Mouse (Mus musculus): ENCODE results near the gene Polr3a.
"Not testable (repeated sequence)": the region's sequence is repeated elsewhere in the genome, so short reads cannot be mapped to it uniquely, and the experiment has no call there.

Gene Polr3a

DNA sequence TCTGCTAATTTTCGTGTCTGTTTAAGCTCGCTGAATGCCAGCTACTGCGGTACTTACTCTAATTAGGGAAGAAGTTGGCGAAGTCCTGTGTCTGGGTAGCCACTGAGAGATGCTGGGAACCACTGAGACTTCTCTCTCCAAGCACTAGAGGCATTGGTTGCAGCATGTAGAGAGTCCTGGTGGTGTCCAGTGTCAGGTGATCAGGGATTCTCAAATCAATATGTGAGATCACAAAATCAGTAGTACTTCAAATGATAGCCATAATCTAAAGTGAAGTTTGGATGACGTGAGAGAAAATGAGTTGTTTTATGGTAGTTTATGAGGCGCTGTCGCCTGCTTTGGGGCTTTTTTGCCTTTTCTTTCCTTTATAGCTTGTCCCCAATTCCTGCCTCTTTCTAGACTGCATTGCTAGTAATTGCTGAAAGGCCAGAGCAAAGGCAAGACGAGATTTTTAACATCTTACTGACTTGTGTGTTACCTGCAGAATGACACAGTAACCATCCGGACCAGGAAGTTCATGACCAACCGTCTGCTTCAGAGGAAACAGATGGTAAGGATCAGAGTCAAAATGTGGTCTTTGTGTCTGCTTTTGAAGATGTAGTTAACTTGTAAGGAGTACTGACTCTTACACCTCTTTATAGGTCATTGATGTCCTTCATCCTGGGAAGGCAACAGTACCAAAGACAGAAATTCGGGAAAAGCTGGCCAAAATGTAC, 4.6 kb upstream of the Polr3a start:
- no peak for DNase-seq

DNA sequence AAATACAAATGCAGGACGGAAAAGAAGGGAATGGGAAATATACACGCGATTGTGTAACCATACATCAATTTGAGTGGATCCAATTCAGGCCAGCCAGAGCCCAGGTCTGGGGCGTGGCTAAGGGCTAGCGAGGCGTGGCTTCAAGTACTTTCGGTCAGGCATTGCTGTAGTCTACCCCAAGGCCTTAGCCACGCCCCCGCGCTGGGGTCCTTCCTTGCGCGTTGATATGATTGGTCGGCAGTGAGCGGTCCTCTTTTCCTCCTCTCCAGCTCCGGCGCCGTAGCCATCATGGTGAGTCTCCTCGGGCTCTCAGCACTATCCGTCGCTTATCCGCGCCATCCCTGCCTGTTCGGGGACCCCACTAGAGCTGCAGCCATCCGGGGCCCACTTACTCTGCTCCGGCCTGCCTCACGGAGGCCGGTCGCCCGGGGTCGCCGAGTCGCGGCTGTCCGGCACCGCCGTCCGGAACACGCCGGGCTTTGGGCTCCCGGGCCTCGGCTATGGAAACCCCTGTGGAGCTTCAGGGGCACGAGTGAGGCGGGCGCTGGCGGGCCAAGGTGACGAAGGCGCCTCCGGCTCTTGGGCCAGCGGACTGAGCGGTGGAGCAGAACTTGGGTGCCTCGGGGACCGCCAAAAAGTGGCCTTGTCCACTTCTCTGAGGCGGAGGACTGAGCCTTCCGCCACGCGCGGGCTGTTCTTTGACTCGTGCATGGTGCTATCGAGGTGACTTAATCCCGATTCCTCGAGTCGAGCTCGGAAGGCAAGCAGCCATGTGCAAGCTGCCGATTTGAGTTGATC, 3.8 kb upstream of the Polr3a start:
- peak; percentile 98 for DNase-seq

DNA sequence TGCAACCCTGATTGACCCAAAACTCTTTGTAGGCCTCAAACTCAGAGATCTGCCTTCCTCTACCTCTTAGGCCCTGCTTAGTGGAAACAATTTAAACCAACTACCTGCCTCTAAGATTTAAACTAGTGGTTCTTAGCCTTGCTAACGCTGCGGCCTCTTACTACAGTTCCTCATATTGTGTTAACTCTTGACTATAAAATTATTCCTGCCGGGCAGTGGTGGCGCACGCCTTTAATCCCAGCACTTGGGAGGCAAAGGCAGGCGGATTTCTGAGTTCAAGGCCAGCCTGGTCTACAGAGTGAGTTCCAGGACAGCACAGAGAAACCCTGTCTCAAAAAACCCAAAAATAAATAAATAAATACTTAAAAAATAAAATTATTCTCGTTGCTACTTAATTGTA, 2.9 kb upstream of the Polr3a start:
- not testable (repeated sequence) for DNase-seq

DNA sequence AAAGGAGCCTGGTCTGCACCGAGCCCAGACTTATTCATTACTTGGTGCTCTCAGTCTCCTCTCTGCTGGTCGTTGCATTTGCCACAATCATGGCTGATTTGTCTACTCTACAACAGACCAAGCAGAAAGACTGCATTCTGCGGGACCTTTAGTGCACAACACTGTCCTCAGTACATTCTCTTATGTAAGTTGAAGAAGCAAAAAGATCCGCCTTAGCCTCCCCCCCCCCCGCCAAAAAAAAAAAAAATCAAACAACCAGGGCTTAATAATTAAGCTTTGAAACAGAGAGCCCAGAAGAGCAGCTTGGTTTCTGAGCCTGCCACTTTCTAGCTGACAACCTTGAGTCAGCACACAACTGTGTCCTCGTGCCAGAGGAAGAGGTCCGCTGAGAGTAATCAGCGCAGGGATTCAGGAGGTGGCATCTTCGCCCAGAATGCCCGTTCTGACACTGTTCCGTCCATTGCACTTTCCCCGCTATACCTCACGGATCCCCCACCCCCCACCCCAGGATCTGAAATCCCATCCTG, 554 bp downstream of the Polr3a start:
- peak; percentile 54 to 55 for DNase-seq

DNA sequence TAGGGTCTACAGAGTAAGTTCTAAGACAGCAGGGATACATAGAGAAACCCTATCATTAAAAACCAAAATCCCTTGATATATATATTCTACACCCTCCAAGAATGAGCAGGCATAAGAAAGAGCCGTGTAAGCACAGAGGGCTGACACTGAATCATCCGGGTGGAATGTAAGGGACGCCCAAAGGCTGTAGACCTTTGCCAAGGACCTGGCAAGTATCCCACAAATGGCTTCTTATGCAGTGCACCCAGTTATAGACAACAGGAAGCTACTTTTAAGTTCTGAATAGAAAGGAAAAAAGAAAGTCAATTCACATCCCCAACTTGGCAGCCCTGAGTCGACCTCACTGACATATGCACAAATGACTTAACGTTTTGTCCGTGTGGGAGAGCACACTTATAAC, 18.1 kb downstream of the Polr3a start:
- DNase-seq: no peak

DNA sequence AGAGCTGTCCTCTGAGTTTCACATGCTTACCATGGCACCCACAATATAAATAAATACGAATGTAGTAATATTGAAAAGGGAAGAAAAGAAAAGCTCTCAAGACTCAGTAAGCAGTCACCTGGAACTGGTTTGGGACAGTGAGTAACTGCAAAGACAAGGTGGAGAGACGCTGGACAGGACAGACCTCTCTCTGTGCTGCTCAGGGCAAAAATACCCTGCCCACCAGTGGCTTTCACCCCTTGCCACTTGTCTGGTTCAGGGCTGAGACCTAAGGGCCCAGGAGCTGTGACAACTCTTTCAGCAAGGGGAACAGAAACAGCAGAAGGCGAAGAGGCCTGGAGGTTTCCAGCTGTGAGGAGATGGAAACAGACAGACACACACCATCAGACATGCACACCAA, 28.7 kb downstream of the Polr3a start:
- DNase-seq: no peak

DNA sequence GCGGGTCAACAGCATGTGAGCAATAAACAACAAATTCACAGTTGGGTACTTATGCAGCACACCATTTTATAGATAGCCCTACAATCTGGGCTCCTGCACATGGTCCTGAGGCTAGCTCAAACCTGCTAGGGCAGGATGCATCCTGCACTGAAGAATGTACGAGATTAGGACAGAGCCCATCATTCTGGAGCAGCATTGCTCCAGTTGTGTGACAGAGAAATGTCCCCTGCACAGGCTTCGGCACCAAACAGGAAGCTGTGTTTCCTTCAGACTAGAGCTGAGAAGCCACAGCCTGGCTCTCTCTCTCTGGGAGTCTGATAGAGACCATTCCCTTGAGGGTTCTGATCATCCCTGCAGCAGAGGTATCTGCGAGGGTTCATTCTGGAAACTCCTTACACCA, 43.3 kb downstream of the Polr3a start:
- not testable (repeated sequence) for DNase-seq

All from kidney, postnatal 36 days (tissue).